Mouse (Mus musculus) E14TG2a.4 (cell line): ENCODE data around the gene Mrpl40.
"Not testable (repeated sequence)": the region's sequence is repeated elsewhere in the genome, so short reads cannot be mapped to it uniquely, and the experiment has no call there.

Experiments
- H3K27me3 ChIP-seq: 2 replicates; pipeline ENCODE4 v1.6.1; 2014; ENCODE audit warnings: low read length, control low read depth; ENCODE audit not compliant: insufficient read depth
- H3K36me3 ChIP-seq: 2 replicates; pipeline ENCODE4 v1.6.1; 2014; ENCODE audit warnings: low read length, control low read depth; ENCODE audit not compliant: insufficient read depth
- H3K4me1 ChIP-seq: replicated peaks from 2 replicates; pipeline ENCODE4 v1.6.1; 2014; ENCODE audit warnings: low read depth, low read length, control low read depth
- H3K4me3 ChIP-seq: replicated peaks from 2 replicates; pipeline ENCODE4 v1.5.1; 2014; ENCODE audit warnings: mild to moderate bottlenecking, low read length
- H3K9me3 ChIP-seq: 2 replicates; pipeline ENCODE4 v1.6.1; 2014; ENCODE audit warnings: low read length, control low read depth
- CTCF ChIP-seq: conservative IDR thresholded peaks from 2 replicates; pipeline ENCODE4 v1.5.1; 2014; ENCODE audit warnings: low read length
- NANOG ChIP-seq: IDR thresholded peaks from 2 replicates; pipeline ENCODE4 v1.6.1; 2014; ENCODE audit warnings: borderline replicate concordance, low read length, mixed read lengths
- POU5F1 ChIP-seq: IDR thresholded peaks from 2 replicates; pipeline ENCODE4 v1.6.1; 2014; ENCODE audit warnings: low read length, borderline replicate concordance

Gene Mrpl40

GRCm38 (mm10) chr16:18878091-18878720, 1.5 kb upstream of the Mrpl40 start:
- H3K27me3 ChIP-seq = no peaks in the 10 kb centered on the region
- H3K4me1 ChIP-seq = peaks cover 69% of the 10 kb centered on the region
- peak overlapping the region; percentile 97 for H3K4me3 ChIP-seq
- TF ChIP-seq POU5F1 (no peak), CTCF (no peak), NANOG (no peak)
- H3K36me3 ChIP-seq = peaks cover 64% of the 10 kb centered on the region
- no peaks in the 10 kb centered on the region for H3K9me3 ChIP-seq

DNA sequence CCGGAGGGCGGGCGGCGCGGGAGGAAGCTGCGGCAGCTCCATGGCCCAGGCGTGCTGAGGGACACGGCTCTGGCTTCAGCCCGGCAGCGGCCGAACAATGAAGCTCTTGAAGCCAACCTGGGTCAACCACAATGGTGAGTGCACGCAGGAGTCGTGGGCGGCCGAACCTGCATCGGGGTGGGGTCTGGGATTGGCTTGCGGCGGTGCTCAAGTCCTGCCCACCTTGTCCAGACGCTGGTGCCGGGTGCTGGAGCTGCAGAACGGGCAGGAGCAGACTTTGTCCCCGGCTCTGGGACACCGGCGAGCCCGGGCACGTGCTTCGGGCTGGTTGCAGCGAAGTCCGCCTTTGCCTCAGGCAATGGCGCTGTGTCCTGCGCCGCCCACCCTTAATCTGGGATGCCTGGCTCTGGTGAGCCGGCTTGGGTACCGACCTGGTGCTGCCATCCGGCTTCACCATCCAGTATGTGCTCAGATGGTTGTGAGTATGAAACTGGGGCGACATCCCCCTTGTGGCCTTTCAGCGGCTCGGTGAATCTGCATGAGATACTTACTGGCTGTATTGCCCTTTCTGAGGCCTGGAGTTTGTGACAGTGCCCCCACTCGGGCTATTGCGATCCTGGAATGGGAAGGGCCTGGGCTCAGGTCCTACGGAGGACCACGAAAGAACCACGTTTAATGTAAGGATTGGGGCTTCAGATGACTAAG, 876 bp upstream of the Mrpl40 start:
- Histone ChIP-seq H3K36me3 (peaks cover 64% of the 10 kb centered on the region), H3K9me3 (no peaks in the 10 kb centered on the region), H3K4me1 (peaks cover 62% of the 10 kb centered on the region), H3K27me3 (no peaks in the 10 kb centered on the region), H3K4me3 (peak overlapping the region; percentile 97)
- TF ChIP-seq NANOG = no peak
- TF ChIP-seq POU5F1 = no peak
- TF ChIP-seq CTCF = peak; percentile 13; the same call in 1 of the 2 replicates

- Histone ChIP-seq H3K36me3 (peaks cover 65% of the 10 kb centered on the region), H3K4me3 (peak overlapping the region; percentile 97), H3K9me3 (no peaks in the 10 kb centered on the region), H3K4me1 (peaks cover 49% of the 10 kb centered on the region), H3K27me3 (no peaks in the 10 kb centered on the region)
- TF ChIP-seq POU5F1 (no peak), NANOG (no peak), CTCF (no peak)
Observed at GRCm38 (mm10) chr16:18876091-18876441, 596 bp downstream of the Mrpl40 start.

DNA sequence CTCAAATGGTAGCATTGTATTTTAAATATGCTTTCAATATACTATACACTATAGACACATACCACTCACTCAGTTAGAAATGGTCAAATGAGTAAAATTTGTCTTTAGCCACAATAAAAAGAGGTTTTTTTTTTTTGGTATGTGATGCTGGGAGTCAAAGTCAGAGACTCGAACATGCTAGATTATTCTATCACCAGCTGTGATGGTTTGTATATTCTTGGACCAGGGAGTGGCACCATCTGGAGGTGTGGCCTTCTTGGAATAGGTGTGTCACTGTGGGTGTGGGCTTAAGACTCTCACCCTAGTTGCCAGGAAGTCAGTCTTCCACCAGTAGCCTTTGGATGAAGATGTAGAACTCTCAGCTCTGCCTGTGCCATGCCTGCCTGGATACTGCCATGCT, 6.2 kb downstream of the Mrpl40 start:
- not testable (repeated sequence) for H3K4me3 ChIP-seq, H3K27me3 ChIP-seq
- H3K9me3 ChIP-seq = peaks cover 20% of the 10 kb centered on the region
- peaks cover 53% of the 10 kb centered on the region for H3K36me3 ChIP-seq
- H3K4me1 ChIP-seq = peaks cover 32% of the 10 kb centered on the region

- Histone ChIP-seq H3K9me3 (peaks cover 22% of the 10 kb centered on the region), H3K4me3 (no peak overlapping the region), H3K36me3 (no peaks in the 10 kb centered on the region), H3K4me1 (no peaks in the 10 kb centered on the region), H3K27me3 (no peaks in the 10 kb centered on the region)
- no peak for TF ChIP-seq POU5F1
Observed at GRCm38 (mm10) chr16:18860186-18860585, 16.5 kb downstream of the Mrpl40 start.

DNA sequence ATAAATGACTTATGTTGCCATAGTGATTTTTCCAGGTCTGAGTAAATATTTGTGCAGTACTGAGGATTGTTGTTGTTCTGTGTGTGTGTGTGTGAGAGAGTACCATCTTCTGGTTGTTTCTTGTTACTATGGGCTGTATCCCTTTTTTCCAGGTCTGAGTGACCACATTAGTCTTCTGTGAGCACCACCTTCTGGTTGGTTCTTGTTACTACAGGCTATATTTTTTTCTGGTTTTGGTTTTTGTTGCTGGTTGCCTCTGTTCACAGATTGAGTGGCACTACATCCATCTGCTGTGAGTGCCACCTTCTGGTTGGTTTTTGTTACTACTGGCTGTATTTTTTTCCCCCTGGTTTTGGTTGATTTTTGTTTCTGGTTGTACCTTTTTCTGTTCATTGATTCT, 18.1 kb downstream of the Mrpl40 start:
- Histone ChIP-seq H3K4me3 (no peak overlapping the region), H3K9me3 (peaks cover 22% of the 10 kb centered on the region), H3K36me3 (no peaks in the 10 kb centered on the region), H3K4me1 (no peaks in the 10 kb centered on the region), H3K27me3 (no peaks in the 10 kb centered on the region)
- TF ChIP-seq NANOG (no peak), POU5F1 (no peak), CTCF (peak; percentile 69)

DNA sequence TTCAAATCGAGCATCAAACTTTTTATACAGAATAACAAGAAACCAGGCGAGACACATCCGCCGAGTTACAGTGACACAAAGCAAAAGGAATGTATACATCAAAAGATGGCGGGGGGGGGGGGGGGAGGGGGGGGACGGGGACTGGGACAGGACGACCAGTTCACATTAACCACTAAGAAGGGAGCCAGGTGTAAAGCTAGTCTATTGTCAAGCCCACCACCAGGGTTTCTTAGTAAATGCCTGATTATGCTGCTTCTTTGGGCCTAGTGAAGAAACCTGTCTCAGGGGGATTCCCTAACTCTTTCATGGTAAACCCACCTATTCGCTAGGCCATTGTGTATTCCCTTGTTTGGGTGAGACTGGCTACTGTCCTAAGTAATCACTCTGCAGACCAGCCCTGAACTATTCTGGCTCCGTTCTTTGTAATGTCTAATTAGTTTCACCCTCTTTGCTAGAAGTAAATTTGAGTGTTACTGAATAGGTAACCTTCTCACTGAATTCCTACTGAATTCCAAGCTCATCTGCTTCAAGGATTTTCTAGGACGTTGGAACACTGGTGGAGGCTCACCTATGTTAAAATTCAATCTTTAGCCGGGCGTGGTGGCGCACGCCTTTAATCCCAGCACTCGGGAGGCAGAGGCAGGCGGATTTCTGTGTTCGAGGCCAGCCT, 27.0 kb downstream of the Mrpl40 start:
- not testable (repeated sequence) for H3K4me1 ChIP-seq, H3K9me3 ChIP-seq, H3K36me3 ChIP-seq, H3K27me3 ChIP-seq, H3K4me3 ChIP-seq

DNA sequence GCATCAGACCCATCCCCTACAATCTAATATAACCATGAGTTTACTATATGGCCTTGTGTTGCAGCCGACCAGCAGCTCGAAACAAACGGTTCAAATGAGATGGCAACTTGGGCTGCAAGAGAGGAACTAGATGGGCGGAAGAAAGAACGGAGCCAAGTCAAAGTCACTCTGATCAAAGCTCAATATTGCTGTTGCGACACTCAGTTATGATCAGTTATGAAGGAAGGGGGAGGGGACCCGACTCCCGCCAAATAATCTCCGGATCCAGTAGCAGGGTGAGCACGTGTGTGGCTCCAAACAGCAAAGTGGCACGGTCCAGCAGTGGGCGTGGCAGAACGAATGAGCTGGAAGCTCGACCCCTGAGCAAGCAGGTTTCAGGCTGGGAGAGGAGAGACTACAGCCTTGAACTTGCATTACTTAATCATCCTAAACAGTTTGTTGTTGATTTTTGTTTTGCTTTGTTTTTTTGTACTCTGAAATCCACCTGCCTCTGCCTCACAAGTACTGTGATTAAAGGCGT, 30.3 kb downstream of the Mrpl40 start:
- H3K4me1 ChIP-seq = peaks cover 5% of the 10 kb centered on the region; the same call in 1 of the 2 replicates
- H3K9me3 ChIP-seq = peaks cover 6% of the 10 kb centered on the region
- H3K4me3 ChIP-seq = 0 out of 2 replicates have a peak overlapping the region, but pooled peaks have one; percentile 7
- no peaks in the 10 kb centered on the region for H3K27me3 ChIP-seq
- no peaks in the 10 kb centered on the region for H3K36me3 ChIP-seq
- no peak for TF ChIP-seq POU5F1
- TF ChIP-seq CTCF = no peak
- no peak for TF ChIP-seq NANOG
